Mouse (Mus musculus) forebrain, embryonic 12.5 days (tissue): ENCODE measurements around the gene Itsn1. TPM values are rescaled to one million over a fixed set of nuclear protein-coding genes. Genes with fewer than 3 reads are reported as not detected.

Source experiments
- ATAC-seq: fragments of 200-750 bp; cut with Nextera tagmentation; 2 replicates; pipeline ENCODE4 v1.8.0; 2017; ENCODE audit warnings: moderate TSS enrichment; ENCODE audit not compliant: low FRiP score
- H3K27ac ChIP-seq: fragments of 300-500 bp; sonication (generic); 2 replicates; pipeline ENCODE4 v1.5.1; 2016; ENCODE audit warnings: mild to moderate bottlenecking
- H3K27me3 ChIP-seq: fragments of 300-500 bp; sonication (generic); 2 replicates; pipeline ENCODE4 v1.6.1; 2016; ENCODE audit warnings: mild to moderate bottlenecking
- H3K36me3 ChIP-seq: fragments of 300-500 bp; sonication (generic); replicated peaks from 2 replicates; pipeline ENCODE4 v1.6.1; 2016; ENCODE audit warnings: mild to moderate bottlenecking
- H3K4me1 ChIP-seq: fragments of 300-500 bp; sonication (generic); 2 replicates; pipeline ENCODE4 v1.6.1; 2016
- H3K4me2 ChIP-seq: fragments of 300-500 bp; sonication (generic); 2 replicates; pipeline ENCODE4 v1.6.1; 2016; ENCODE audit warnings: mild to moderate bottlenecking, moderate library complexity
- H3K4me3 ChIP-seq: fragments of 300-500 bp; sonication (generic); replicated peaks from 2 replicates; pipeline ENCODE4 v1.5.1; 2016; ENCODE audit warnings: mild to moderate bottlenecking
- H3K9ac ChIP-seq: fragments of 300-500 bp; sonication (generic); 2 replicates; pipeline ENCODE4 v1.6.1; 2016; ENCODE audit warnings: mild to moderate bottlenecking
- H3K9me3 ChIP-seq: fragments of 300-500 bp; sonication (generic); 2 replicates; pipeline ENCODE4 v1.6.1; 2016
- WGBS: fragments of 180-500 bp; shearing (Covaris S2); methylation state at CpG from one replicate; pipeline ENCODE4 v1.1.7; 2016; 5-methylcytosine and 5-hydroxymethylcytosine counted together
- polyA plus RNA-seq: library from polyadenylated mRNA; unstranded; fragments of >200 nt; fragmentation: Nextera tagmentation; extraction: Ambion mirVana; gene quantifications from 2 replicates; pipeline ENCODE4 v1.2.1, GENCODE M21; 2016

The Itsn1 gene
- polyA plus RNA-seq, 1 experiment from 2014 or later, result 65.4 TPM

- Histone ChIP-seq H3K9ac (no peak overlapping the region), H3K4me2 (no peak overlapping the region), H3K27me3 (no peaks in the 10 kb centered on the region), H3K9me3 (no peaks in the 10 kb centered on the region), H3K36me3 (peaks cover 38% of the 10 kb centered on the region), H3K27ac (no peak overlapping the region), H3K4me1 (no peaks in the 10 kb centered on the region), H3K4me3 (no peak overlapping the region)
- 87% methylated on average over 3 of the region's 3 CpGs for WGBS
- ATAC-seq, result no peak
Observed at GRCm38 (mm10) chr16:91873695-91874094, 144.6 kb downstream of the Itsn1 start.

- ATAC-seq, result no peak
- no peaks in the 10 kb centered on the region; the same call in 1 of the 2 replicates for H3K9me3 ChIP-seq
- H3K36me3 ChIP-seq, result peaks cover 33% of the 10 kb centered on the region
- no peak overlapping the region for H3K27ac ChIP-seq
- no peak overlapping the region for H3K4me2 ChIP-seq
- H3K27me3 ChIP-seq, result no peaks in the 10 kb centered on the region
- 76% methylated on average over 4 of the region's 4 CpGs for WGBS
- H3K4me1 ChIP-seq, result no peaks in the 10 kb centered on the region
- H3K9ac ChIP-seq, result no peak overlapping the region
- H3K4me3 ChIP-seq, result no peak overlapping the region
Observed at GRCm38 (mm10) chr16:91875567-91876344, 146.7 kb downstream of the Itsn1 start.

- ATAC-seq, result no peak
- Histone ChIP-seq H3K4me2 (no peak overlapping the region), H3K4me1 (no peaks in the 10 kb centered on the region), H3K9ac (no peak overlapping the region), H3K4me3 (no peak overlapping the region), H3K27ac (no peak overlapping the region), H3K27me3 (no peaks in the 10 kb centered on the region), H3K36me3 (peaks cover 34% of the 10 kb centered on the region), H3K9me3 (no peaks in the 10 kb centered on the region; the same call in 1 of the 2 replicates)
- WGBS, result 92% methylated on average over 4 of the region's 4 CpGs
Observed at GRCm38 (mm10) chr16:91876457-91876856, 147.4 kb downstream of the Itsn1 start.

- no peaks in the 10 kb centered on the region for H3K4me1 ChIP-seq
- 82% methylated on average over 2 of the region's 2 CpGs for WGBS
- no peaks in the 10 kb centered on the region for H3K27me3 ChIP-seq
Observed at GRCm38 (mm10) chr16:91879101-91879500, 150.0 kb downstream of the Itsn1 start.

GRCm38 (mm10) chr16:91880869-91881767, 152.0 kb downstream of the Itsn1 start:
- Histone ChIP-seq H3K4me3 (no peak overlapping the region), H3K9ac (no peak overlapping the region), H3K27ac (no peak overlapping the region), H3K9me3 (no peaks in the 10 kb centered on the region; the same call in 1 of the 2 replicates), H3K4me2 (no peak overlapping the region), H3K4me1 (peaks cover 12% of the 10 kb centered on the region), H3K27me3 (no peaks in the 10 kb centered on the region), H3K36me3 (peaks cover 22% of the 10 kb centered on the region)
- ATAC-seq, result no peak
- WGBS, result 96% methylated on average over 11 of the region's 11 CpGs

More at GRCm38 (mm10) chr16:91879101-91879500, 150.0 kb downstream of the Itsn1 start:
- no peak overlapping the region for H3K27ac ChIP-seq
- no peaks in the 10 kb centered on the region; the same call in 1 of the 2 replicates for H3K9me3 ChIP-seq
- no peak overlapping the region for H3K9ac ChIP-seq
- no peak overlapping the region for H3K4me2 ChIP-seq
- ATAC-seq, result no peak
- peaks cover 26% of the 10 kb centered on the region for H3K36me3 ChIP-seq
- no peak overlapping the region for H3K4me3 ChIP-seq

- no peak overlapping the region for H3K9ac ChIP-seq
- peaks cover 22% of the 10 kb centered on the region for H3K36me3 ChIP-seq
- H3K27ac ChIP-seq, result peak overlapping the region; percentile 46; the same call in 1 of the 2 replicates
- no peak for ATAC-seq
- WGBS, result 83% methylated on average over 9 of the region's 9 CpGs
- no peak overlapping the region for H3K4me3 ChIP-seq
- no peak overlapping the region for H3K4me2 ChIP-seq
- H3K27me3 ChIP-seq, result no peaks in the 10 kb centered on the region
- H3K4me1 ChIP-seq, result peaks cover 12% of the 10 kb centered on the region
- H3K9me3 ChIP-seq, result no peaks in the 10 kb centered on the region; the same call in 1 of the 2 replicates
Observed at GRCm38 (mm10) chr16:91882168-91882859, 153.2 kb downstream of the Itsn1 start.

GRCm38 (mm10) chr16:91883636-91884035, 154.6 kb downstream of the Itsn1 start:
- ATAC-seq, result no peak
- Histone ChIP-seq H3K27ac (no peak overlapping the region), H3K4me1 (peaks cover 12% of the 10 kb centered on the region), H3K4me3 (no peak overlapping the region), H3K27me3 (no peaks in the 10 kb centered on the region), H3K4me2 (no peak overlapping the region), H3K9me3 (no peaks in the 10 kb centered on the region; the same call in 1 of the 2 replicates), H3K36me3 (peaks cover 22% of the 10 kb centered on the region), H3K9ac (no peak overlapping the region)
- WGBS, result 89% methylated on average over 2 of the region's 2 CpGs

GRCm38 (mm10) chr16:91884196-91884595, 155.1 kb downstream of the Itsn1 start:
- no peak overlapping the region for H3K4me3 ChIP-seq
- no peak for ATAC-seq
- no peak overlapping the region for H3K27ac ChIP-seq
- peaks cover 22% of the 10 kb centered on the region for H3K36me3 ChIP-seq
- peaks cover 12% of the 10 kb centered on the region for H3K4me1 ChIP-seq
- H3K27me3 ChIP-seq, result no peaks in the 10 kb centered on the region
- no peaks in the 10 kb centered on the region; the same call in 1 of the 2 replicates for H3K9me3 ChIP-seq
- 51% methylated on average over 5 of the region's 5 CpGs for WGBS
- no peak overlapping the region for H3K9ac ChIP-seq
- no peak overlapping the region for H3K4me2 ChIP-seq

- peak overlapping the region; percentile 38 for H3K4me2 ChIP-seq
- H3K27ac ChIP-seq, result no peak overlapping the region
- peaks cover 15% of the 10 kb centered on the region for H3K4me1 ChIP-seq
- H3K27me3 ChIP-seq, result no peaks in the 10 kb centered on the region
- no peak overlapping the region for H3K9ac ChIP-seq
- H3K9me3 ChIP-seq, result no peaks in the 10 kb centered on the region; the same call in 1 of the 2 replicates
- no peak overlapping the region; the same call in 1 of the 2 replicates for H3K4me3 ChIP-seq
- H3K36me3 ChIP-seq, result peaks cover 10% of the 10 kb centered on the region
- ATAC-seq, result peak; percentile 44; the same call in 1 of the 2 replicates
- 8% methylated on average over 18 of the region's 19 CpGs for WGBS
Observed at GRCm38 (mm10) chr16:91885389-91886122, 156.5 kb downstream of the Itsn1 start.

GRCm38 (mm10) chr16:91888368-91888767, 159.3 kb downstream of the Itsn1 start:
- ATAC-seq, result no peak
- Histone ChIP-seq H3K36me3 (no peaks in the 10 kb centered on the region), H3K4me1 (peaks cover 15% of the 10 kb centered on the region), H3K27ac (no peak overlapping the region), H3K4me2 (no peak overlapping the region), H3K9ac (no peak overlapping the region), H3K4me3 (no peak overlapping the region), H3K27me3 (no peaks in the 10 kb centered on the region), H3K9me3 (no peaks in the 10 kb centered on the region)
- 90% methylated on average over 3 of the region's 3 CpGs for whole genome bisulfite sequencing

- 76% methylated on average over 12 of the region's 12 CpGs for WGBS
- no peak overlapping the region for H3K4me3 ChIP-seq
- H3K27ac ChIP-seq, result no peak overlapping the region
- H3K4me2 ChIP-seq, result no peak overlapping the region
- no peaks in the 10 kb centered on the region for H3K36me3 ChIP-seq
- H3K4me1 ChIP-seq, result peaks cover 14% of the 10 kb centered on the region
- H3K9me3 ChIP-seq, result no peaks in the 10 kb centered on the region
- H3K9ac ChIP-seq, result no peak overlapping the region
- H3K27me3 ChIP-seq, result no peaks in the 10 kb centered on the region
- ATAC-seq, result no peak
Observed at GRCm38 (mm10) chr16:91889831-91890230, 160.8 kb downstream of the Itsn1 start.
